In genomic region chr10:18066031-18066439, GRCm38 (mm10) we compare ENCODE assay signal across 23 mouse cellular contexts. TPM values are rescaled to one million over a fixed set of nuclear protein-coding genes. Genes with fewer than 3 reads are reported as not detected.
DNase-seq lines count a peak whose midpoint lies in the region; ATAC-seq and TF ChIP-seq lines count a peak whose summit lies in the region.
"Had no signal": no experiment of that assay in that cellular context is flagged by ENCODE, and none has a peak within 500 bp of the region (broad histone marks: within the 10 kb centered on the region; RNA-seq: fewer than 3 reads in every experiment).

No protein-coding gene starts in this region.

- TF ChIP-seq EP300 in liver, postnatal 0 days (IDR thresholded peaks at IDR 0.05; ENCODE audit: low read depth) = peak; percentile 29; the same call in 1 of the 2 replicates

- ATAC-seq in kidney, embryonic 16.5 days (ENCODE audit: low FRiP score, low TSS enrichment) = 0 out of 2 replicates have a peak, but pooled peaks have one; percentile 40
- peak; percentile 84 for ATAC-seq in liver, postnatal 0 days
- ATAC-seq in midbrain, embryonic 11.5 days (ENCODE audit: low FRiP score) = peak; percentile 70
- ATAC-seq in midbrain, embryonic 15.5 days (replicated peaks) = no peak
- ATAC-seq: forebrain, embryonic 14.5 days had no signal

- H3K9ac ChIP-seq in kidney, embryonic 16.5 days (replicated peaks; ENCODE audit: low read length) = no peak overlapping the region
- H3K9ac ChIP-seq in liver, postnatal 0 days (replicated peaks) = no peak overlapping the region
- H3K9ac ChIP-seq in midbrain, embryonic 11.5 days (ENCODE audit: low read length) = no peak overlapping the region
- H3K9ac ChIP-seq in midbrain, embryonic 15.5 days = no peak overlapping the region
- H3K9ac ChIP-seq: embryonic facial prominence, embryonic 15.5 days; heart, embryonic 15.5 days had no signal

- peaks cover 40% of the 10 kb centered on the region for H3K4me1 ChIP-seq in kidney, embryonic 16.5 days (ENCODE audit: insufficient read depth, low read length)
- peaks cover 30% of the 10 kb centered on the region for H3K4me1 ChIP-seq in liver, postnatal 0 days (ENCODE audit: insufficient read depth)
- H3K4me1 ChIP-seq in midbrain, embryonic 11.5 days (ENCODE audit: control insufficient read depth, insufficient read depth, low read length) = peaks cover 4% of the 10 kb centered on the region
- H3K4me1 ChIP-seq in midbrain, embryonic 15.5 days = peaks cover 10% of the 10 kb centered on the region

- 80% methylated on average over 10 of the region's 10 CpGs for WGBS in kidney, embryonic 16.5 days
- WGBS in liver, postnatal 0 days (ENCODE audit: insufficient replicate concordance) = 74% methylated on average over 10 of the region's 10 CpGs
- WGBS in midbrain, embryonic 11.5 days = 64% methylated on average over 10 of the region's 10 CpGs
- 61% methylated on average over 10 of the region's 10 CpGs for WGBS in midbrain, embryonic 15.5 days

- H3K27me3 ChIP-seq in kidney, embryonic 16.5 days (ENCODE audit: insufficient read depth, low read length) = no peaks in the 10 kb centered on the region
- no peaks in the 10 kb centered on the region for H3K27me3 ChIP-seq in liver, postnatal 0 days (ENCODE audit: insufficient read depth, low read length)
- H3K27me3 ChIP-seq in midbrain, embryonic 11.5 days (ENCODE audit: control insufficient read depth, insufficient read depth, low read length) = no peaks in the 10 kb centered on the region
- no peaks in the 10 kb centered on the region for H3K27me3 ChIP-seq in midbrain, embryonic 15.5 days (replicated peaks)
- H3K27me3 ChIP-seq: embryonic facial prominence, embryonic 15.5 days; heart, embryonic 15.5 days had no signal

- H3K4me3 ChIP-seq in kidney, embryonic 16.5 days (ENCODE audit: low read length) = no peak overlapping the region
- no peak overlapping the region for H3K4me3 ChIP-seq in liver, postnatal 0 days (ENCODE audit: low read depth, low read length)
- no peak overlapping the region for H3K4me3 ChIP-seq in midbrain, embryonic 11.5 days (ENCODE audit: low read depth, low read length)
- no peak overlapping the region for H3K4me3 ChIP-seq in midbrain, embryonic 15.5 days
- H3K4me3 ChIP-seq: embryonic facial prominence, embryonic 15.5 days; erythroblast, embryonic 14.5 days; forebrain, embryonic 10.5 days; heart, adult 2 months; heart, embryonic 15.5 days; hindbrain, embryonic 10.5 days had no signal

- no peak overlapping the region for H3K4me2 ChIP-seq in kidney, embryonic 16.5 days (replicated peaks; ENCODE audit: low read depth, low read length)
- no peak overlapping the region for H3K4me2 ChIP-seq in liver, postnatal 0 days (ENCODE audit: low read depth, low read length)
- H3K4me2 ChIP-seq in midbrain, embryonic 11.5 days = no peak overlapping the region
- no peak overlapping the region for H3K4me2 ChIP-seq in midbrain, embryonic 15.5 days
- H3K4me2 ChIP-seq: embryonic facial prominence, embryonic 15.5 days; heart, embryonic 11.5 days; heart, embryonic 15.5 days had no signal

- 0 out of 2 replicates have a peak, but pooled peaks cover 5% of the 10 kb centered on the region for H3K36me3 ChIP-seq in kidney, embryonic 16.5 days (ENCODE audit: insufficient read depth, low read length)
- no peaks in the 10 kb centered on the region for H3K36me3 ChIP-seq in liver, postnatal 0 days (replicated peaks; ENCODE audit: insufficient read depth, low read length)
- no peaks in the 10 kb centered on the region for H3K36me3 ChIP-seq in midbrain, embryonic 11.5 days (ENCODE audit: control insufficient read depth, insufficient read depth, low read length)
- H3K36me3 ChIP-seq in midbrain, embryonic 15.5 days (replicated peaks) = no peaks in the 10 kb centered on the region
- H3K36me3 ChIP-seq: embryonic facial prominence, embryonic 15.5 days; heart, embryonic 15.5 days had no signal

- H3K27ac ChIP-seq in kidney, embryonic 16.5 days (ENCODE audit: low read length) = no peak overlapping the region
- peak overlapping the region; percentile 67 for H3K27ac ChIP-seq in liver, postnatal 0 days (ENCODE audit: low read depth)
- H3K27ac ChIP-seq in midbrain, embryonic 11.5 days (ENCODE audit: low read depth, low read length) = no peak overlapping the region
- H3K27ac ChIP-seq in midbrain, embryonic 15.5 days = no peak overlapping the region
- H3K27ac ChIP-seq: embryonic facial prominence, embryonic 15.5 days; forebrain, embryonic 10.5 days; heart, adult 2 months; heart, embryonic 15.5 days; hindbrain, embryonic 10.5 days had no signal

- TF ChIP-seq CTCF in liver, postnatal 0 days (IDR thresholded peaks at IDR 0.05; ENCODE audit: low read depth) = no peak

- no peak for DNase-seq in kidney, postnatal 10 days
- DNase-seq in liver, postnatal 0 days = peak; percentile 50
- DNase-seq in liver = no peak
- no peak for DNase-seq in midbrain, embryonic 11.5 days (ENCODE audit: low spot score, missing footprints)
- peak; percentile 61 for DNase-seq in yolk sac, embryonic 10.5 days (ENCODE audit: low spot score)
- no peak for DNase-seq in cerebellum, adult 11-12 months
- DNase-seq: adrenal gland, adult 2 months; adrenal gland, postnatal 25 days; cerebellum, adult 2 months; cerebellum, postnatal 14 days; embryo, embryonic 11 days; gastrocnemius, postnatal 10 days; heart, adult 2 months; heart, postnatal 14 days had no signal

- no peaks in the 10 kb centered on the region for H3K9me3 ChIP-seq in kidney, embryonic 16.5 days (ENCODE audit: low read length)
- no peaks in the 10 kb centered on the region for H3K9me3 ChIP-seq in liver, postnatal 0 days (ENCODE audit: low read length)
- no peaks in the 10 kb centered on the region for H3K9me3 ChIP-seq in midbrain, embryonic 11.5 days (ENCODE audit: control insufficient read depth, low read length)
- no peaks in the 10 kb centered on the region for H3K9me3 ChIP-seq in midbrain, embryonic 15.5 days
- H3K9me3 ChIP-seq: embryonic facial prominence, embryonic 15.5 days; forebrain, embryonic 10.5 days; heart, embryonic 15.5 days; hindbrain, embryonic 10.5 days had no signal

RNA-seq across cellular contexts. Expression of gene Reps1, which starts 10.4 kb away (rescaled TPM):
- polyA plus RNA-seq in kidney, embryonic 16.5 days (2015; fragmentation: Nextera tagmentation; extraction: Ambion mirVana) = 10.0 and 12.8 TPM in 2 replicates
- 5.6 and 6.7 TPM in 2 replicates for polyA plus RNA-seq in liver, postnatal 0 days (2015; fragmentation: Nextera tagmentation; extraction: Ambion mirVana)
- polyA plus RNA-seq in midbrain, embryonic 11.5 days (2014; fragmentation: Nextera tagmentation; extraction: Ambion mirVana) = 27.1 TPM in 2 replicates
- polyA plus RNA-seq in midbrain, embryonic 15.5 days (2015; fragmentation: Nextera tagmentation; extraction: Ambion mirVana) = 28.0 and 29.2 TPM in 2 replicates

RNA-seq across cellular contexts. Expression of gene Abracl, which starts 42.9 kb away (rescaled TPM):
- 102 and 111 TPM in 2 replicates for polyA plus RNA-seq in kidney, embryonic 16.5 days (2015; fragmentation: Nextera tagmentation; extraction: Ambion mirVana)
- polyA plus RNA-seq in liver, postnatal 0 days (2015; fragmentation: Nextera tagmentation; extraction: Ambion mirVana) = 58.6 and 61.7 TPM in 2 replicates
- 178 and 189 TPM in 2 replicates for polyA plus RNA-seq in midbrain, embryonic 11.5 days (2014; fragmentation: Nextera tagmentation; extraction: Ambion mirVana)
- 49.2 and 56.6 TPM in 2 replicates for polyA plus RNA-seq in midbrain, embryonic 15.5 days (2015; fragmentation: Nextera tagmentation; extraction: Ambion mirVana)

Comparison
In these comparisons a context has a peak if more than half of its experiments do, and no peak if none do; other contexts are left out.
1. DNase-seq: peak in liver, postnatal 0 days (single experiment) and yolk sac, embryonic 10.5 days (single experiment); none in kidney, postnatal 10 days (single experiment), liver (single experiment), midbrain, embryonic 11.5 days (single experiment) and cerebellum, adult 11-12 months (single experiment).